Mouse (Mus musculus): ENCODE data around the gene Mta2. TPM values are rescaled to one million over a fixed set of nuclear protein-coding genes. Genes with fewer than 3 reads are reported as not detected.
A peak's percentile ranks its signal among the peaks of the same experiment; 100 is the strongest.
"Not testable (repeated sequence)": the region's sequence is repeated elsewhere in the genome, so short reads cannot be mapped to it uniquely, and the experiment has no call there.

Mta2 gene
- polyA plus RNA-seq, 1 experiment = 78.6 TPM

- Histone ChIP-seq H3K4me1 (ENCODE audit: control insufficient read depth, insufficient read depth, low read length) (peaks cover 12% of the 10 kb centered on the region), H3K4me3 (ENCODE audit: insufficient read depth, low read length) (peak overlapping the region; percentile 71), H3K27ac (ENCODE audit: insufficient read depth, low read depth, low read length) (peak overlapping the region; percentile 92)
- no peak for TF ChIP-seq CTCF (IDR thresholded peaks at IDR 0.05; ENCODE audit: low read depth, low read length)
- TF ChIP-seq POLR2A (IDR thresholded peaks at IDR 0.05; ENCODE audit: borderline replicate concordance, low read depth, low read length) = no peak
Observed at GRCm38 (mm10) chr19:8965771-8966170, 24.1 kb downstream of the Mta2 start.

GRCm38 (mm10) chr19:8966198-8966589 lies 24.5 kb downstream of the Mta2 start:
- H3K4me3 ChIP-seq (ENCODE audit: insufficient read depth, low read length) = peak overlapping the region; percentile 71
- no peak for TF ChIP-seq CTCF (IDR thresholded peaks at IDR 0.05; ENCODE audit: low read depth, low read length)
- no peak for TF ChIP-seq POLR2A (IDR thresholded peaks at IDR 0.05; ENCODE audit: borderline replicate concordance, low read depth, low read length)
- peak overlapping the region; percentile 92 for H3K27ac ChIP-seq (ENCODE audit: insufficient read depth, low read depth, low read length)
- peaks cover 12% of the 10 kb centered on the region for H3K4me1 ChIP-seq (ENCODE audit: control insufficient read depth, insufficient read depth, low read length)

- H3K4me1 ChIP-seq (ENCODE audit: control insufficient read depth, insufficient read depth, low read length) = peaks cover 12% of the 10 kb centered on the region
- TF ChIP-seq POLR2A (IDR thresholded peaks at IDR 0.05; ENCODE audit: borderline replicate concordance, low read depth, low read length) (no peak), CTCF (IDR thresholded peaks at IDR 0.05; ENCODE audit: low read depth, low read length) (no peak)
- peak within 1 kb of the TSS; percentile 92 for H3K27ac ChIP-seq (ENCODE audit: insufficient read depth, low read depth, low read length)
- H3K4me3 ChIP-seq (ENCODE audit: insufficient read depth, low read length) = peak within 1 kb of the TSS; percentile 93
Observed at GRCm38 (mm10) chr19:8966590-8967372, 25.1 kb downstream of the Mta2 start, which contains the start of gene Eef1g. Gene Eef1g (plus strand): TSS chr19:8967041.

GRCm38 (mm10) chr19:8967373-8967743 lies 25.7 kb downstream of the Mta2 start:
- no peak for TF ChIP-seq CTCF (IDR thresholded peaks at IDR 0.05; ENCODE audit: low read depth, low read length)
- no peak for TF ChIP-seq POLR2A (IDR thresholded peaks at IDR 0.05; ENCODE audit: borderline replicate concordance, low read depth, low read length)
- Histone ChIP-seq H3K4me1 (ENCODE audit: control insufficient read depth, insufficient read depth, low read length) (peaks cover 12% of the 10 kb centered on the region), H3K27ac (ENCODE audit: insufficient read depth, low read depth, low read length) (peak overlapping the region; percentile 52)

GRCm38 (mm10) chr19:8967893-8968292 lies 26.2 kb downstream of the Mta2 start:
- H3K4me1 ChIP-seq (ENCODE audit: control insufficient read depth, insufficient read depth, low read length) = peaks cover 12% of the 10 kb centered on the region
- H3K4me3 ChIP-seq (ENCODE audit: insufficient read depth, low read length) = peak overlapping the region; percentile 93
- TF ChIP-seq CTCF (IDR thresholded peaks at IDR 0.05; ENCODE audit: low read depth, low read length) = no peak
- no peak for TF ChIP-seq POLR2A (IDR thresholded peaks at IDR 0.05; ENCODE audit: borderline replicate concordance, low read depth, low read length)
- H3K27ac ChIP-seq (ENCODE audit: insufficient read depth, low read depth, low read length) = peak overlapping the region; percentile 52

More at GRCm38 (mm10) chr19:8967373-8967743, 25.7 kb downstream of the Mta2 start:
- peak overlapping the region; percentile 93 for H3K4me3 ChIP-seq (ENCODE audit: insufficient read depth, low read length)

- not testable (repeated sequence) for H3K27ac ChIP-seq (ENCODE audit: insufficient read depth, low read depth, low read length); H3K4me1 ChIP-seq (ENCODE audit: control insufficient read depth, insufficient read depth, low read length); H3K4me3 ChIP-seq (ENCODE audit: insufficient read depth, low read length)
Observed at GRCm38 (mm10) chr19:8972491-8972890, 30.8 kb downstream of the Mta2 start.

GRCm38 (mm10) chr19:8974638-8975037 lies 33.0 kb downstream of the Mta2 start:
- Histone ChIP-seq H3K27ac (ENCODE audit: insufficient read depth, low read depth, low read length) (no peak overlapping the region), H3K4me3 (ENCODE audit: insufficient read depth, low read length) (no peak overlapping the region), H3K4me1 (ENCODE audit: control insufficient read depth, insufficient read depth, low read length) (no peaks in the 10 kb centered on the region)
- TF ChIP-seq POLR2A (IDR thresholded peaks at IDR 0.05; ENCODE audit: borderline replicate concordance, low read depth, low read length) = no peak
- TF ChIP-seq CTCF (IDR thresholded peaks at IDR 0.05; ENCODE audit: low read depth, low read length) = no peak

GRCm38 (mm10) chr19:8975491-8975890 lies 33.8 kb downstream of the Mta2 start:
- no peak overlapping the region for H3K4me3 ChIP-seq (ENCODE audit: insufficient read depth, low read length)
- TF ChIP-seq CTCF (IDR thresholded peaks at IDR 0.05; ENCODE audit: low read depth, low read length) = no peak
- no peak for TF ChIP-seq POLR2A (IDR thresholded peaks at IDR 0.05; ENCODE audit: borderline replicate concordance, low read depth, low read length)
- no peak overlapping the region for H3K27ac ChIP-seq (ENCODE audit: insufficient read depth, low read depth, low read length)
- peaks cover 4% of the 10 kb centered on the region for H3K4me1 ChIP-seq (ENCODE audit: control insufficient read depth, insufficient read depth, low read length)

- TF ChIP-seq CTCF (IDR thresholded peaks at IDR 0.05; ENCODE audit: low read depth, low read length) (peak; percentile 44; the same call in 1 of the 2 replicates), POLR2A (IDR thresholded peaks at IDR 0.05; ENCODE audit: borderline replicate concordance, low read depth, low read length) (no peak)
- Histone ChIP-seq H3K4me1 (ENCODE audit: control insufficient read depth, insufficient read depth, low read length) (peaks cover 12% of the 10 kb centered on the region), H3K27ac (ENCODE audit: insufficient read depth, low read depth, low read length) (no peak overlapping the region), H3K4me3 (ENCODE audit: insufficient read depth, low read length) (no peak overlapping the region)
Observed at GRCm38 (mm10) chr19:8976535-8976934, 34.9 kb downstream of the Mta2 start.

- Histone ChIP-seq H3K4me1 (ENCODE audit: control insufficient read depth, insufficient read depth, low read length) (peaks cover 48% of the 10 kb centered on the region), H3K4me3 (ENCODE audit: insufficient read depth, low read length) (no peak overlapping the region; the same call in 1 of the 2 replicates), H3K27ac (ENCODE audit: insufficient read depth, low read depth, low read length) (peak overlapping the region; percentile 99)
- TF ChIP-seq CTCF (IDR thresholded peaks at IDR 0.05; ENCODE audit: low read depth, low read length) = no peak
- no peak for TF ChIP-seq POLR2A (IDR thresholded peaks at IDR 0.05; ENCODE audit: borderline replicate concordance, low read depth, low read length)
Observed at GRCm38 (mm10) chr19:8980771-8981170, 39.1 kb downstream of the Mta2 start.
